Mouse (Mus musculus) liver, adult (tissue): Measurements from ENCODE around the gene Scgb1a1.

ENCODE experiments used
- GATA4 ChIP-seq: IDR thresholded peaks from 2 replicates; pipeline ENCODE4 v1.6.1; 2014; ENCODE audit warnings: mild to moderate bottlenecking, low read length; ENCODE audit not compliant: insufficient replicate concordance

Gene Scgb1a1

DNA sequence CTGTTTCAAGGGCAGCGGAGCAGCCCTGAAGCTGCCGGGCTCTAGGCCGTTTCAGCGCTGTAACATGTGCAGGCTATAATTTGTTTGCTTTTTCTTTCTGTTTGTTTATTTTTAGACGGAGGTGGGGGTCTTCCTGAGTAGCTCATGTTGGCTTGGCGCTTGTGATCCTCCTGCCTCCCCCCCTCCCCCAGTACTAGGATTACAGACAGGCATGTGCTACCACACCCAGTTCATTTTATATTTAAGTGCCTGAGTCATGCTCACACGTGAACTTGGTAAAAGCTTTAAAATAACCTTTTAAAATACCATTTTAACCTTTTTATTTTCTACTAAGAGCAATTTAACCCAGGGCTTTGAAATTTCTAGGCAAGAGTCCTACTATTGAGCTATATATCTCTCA lies 47.8 kb downstream of the Scgb1a1 start:
- no peak for TF ChIP-seq GATA4

GRCm38 (mm10) chr19:9039266-9039665 lies 48.5 kb downstream of the Scgb1a1 start:
- TF ChIP-seq GATA4, result no peak

DNA sequence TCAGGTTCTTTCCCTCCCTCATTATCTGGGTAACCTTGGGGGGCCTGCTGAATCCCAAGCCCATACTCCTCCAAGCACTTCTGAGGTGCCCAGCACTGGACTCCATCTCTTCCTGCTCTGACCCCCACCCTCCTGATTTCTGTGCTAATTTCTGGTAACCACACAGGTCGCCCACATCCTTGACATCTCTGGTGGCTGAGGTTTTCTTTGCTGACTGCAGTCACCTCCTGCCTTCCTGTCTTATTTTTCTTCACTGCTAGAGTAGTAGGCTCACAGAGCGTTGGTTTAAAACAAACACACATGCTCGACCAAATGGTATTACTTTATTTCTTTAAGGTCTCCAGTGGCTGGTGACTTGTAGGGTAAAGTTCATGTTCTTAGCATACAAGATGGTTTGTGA lies 49.6 kb downstream of the Scgb1a1 start:
- no peak for TF ChIP-seq GATA4

DNA sequence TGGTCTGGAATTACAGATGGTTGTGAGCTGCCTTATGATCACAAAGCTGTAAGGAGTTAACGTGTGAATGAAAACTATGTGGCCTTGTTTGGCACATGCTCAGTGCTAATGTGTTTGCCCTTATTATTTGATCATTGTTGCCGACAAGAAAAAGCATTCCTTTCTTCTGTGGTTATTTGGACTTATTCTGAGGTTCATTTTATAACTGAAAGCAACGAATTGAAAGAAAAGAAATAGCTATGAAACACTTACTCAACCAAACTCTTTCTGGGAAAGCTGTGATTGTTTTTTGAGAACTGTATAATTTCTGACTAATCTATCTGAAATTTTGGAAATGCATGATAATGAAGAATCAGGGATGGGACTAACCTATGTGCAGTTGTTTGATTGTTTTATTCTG lies 52.7 kb downstream of the Scgb1a1 start:
- no peak for TF ChIP-seq GATA4

- TF ChIP-seq GATA4, result no peak
These were observed 53.3 kb downstream of the Scgb1a1 start for GRCm38 (mm10) chr19:9034480-9034879.
